Mouse (Mus musculus) small intestine, adult 2 months (tissue): ENCODE measurements at regions not wholly inside any gene's neighbourhood (a gene's known extent, or its start where the extent isn't known, plus 50 kb on each side); places are given as distances from the start of the nearest gene placed in this dataset.

Experiments
- CTCF ChIP-seq: fragments of 200-500 bp; IDR thresholded peaks from 2 replicates; pipeline ENCODE4 v1.5.1; 2012; ENCODE audit warnings: low read depth, mild to moderate bottlenecking, control low read depth, inconsistent platforms, low read length, moderate library complexity, mixed read lengths; ENCODE audit not compliant: insufficient replicate concordance, insufficient read length; ENCODE audit errors: extremely low read depth
- POLR2A ChIP-seq: fragments of 200-500 bp; IDR thresholded peaks from 2 replicates; pipeline ENCODE4 v1.6.1; 2012; ENCODE audit warnings: low read depth, mild to moderate bottlenecking, control low read depth, inconsistent platforms, low read length, moderate library complexity

DNA sequence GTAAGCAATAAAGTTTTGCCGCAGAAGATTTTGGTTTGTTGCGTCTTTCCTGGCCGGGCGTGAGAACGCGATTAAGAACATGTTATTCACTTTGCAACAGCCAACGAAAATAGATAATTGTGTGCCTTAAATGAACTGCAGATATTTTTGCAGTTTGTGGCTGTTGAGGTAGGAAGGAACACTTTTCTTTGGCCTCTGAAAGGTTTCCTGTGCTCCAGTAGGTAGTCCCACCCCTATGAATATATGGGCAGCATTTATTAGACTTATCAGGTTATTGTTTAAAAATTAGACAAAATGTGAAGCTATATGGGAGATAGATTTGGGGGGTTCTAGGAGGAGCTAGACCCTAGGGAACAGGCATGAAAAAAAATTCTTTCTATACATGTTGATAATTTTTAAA, 334.1 kb upstream of the Akr1e1 start:
- TF ChIP-seq CTCF, result no peak
- no peak for TF ChIP-seq POLR2A
